Mouse (Mus musculus) embryonic facial prominence, embryonic 14.5 days (tissue): ENCODE results near the gene Rtn1. TPM values are rescaled to one million over a fixed set of nuclear protein-coding genes. Genes with fewer than 3 reads are reported as not detected.

Experiments
- ATAC-seq: fragments of 200-750 bp; cut with Nextera tagmentation; 2 replicates; pipeline ENCODE4 v1.8.0; 2017; ENCODE audit warnings: low read depth, moderate number of reproducible peaks, moderate TSS enrichment
- DNase-seq: peaks from one replicate; pipeline ENCODE4 v3.0.0-alpha.2; 2015; ENCODE audit warnings: low spot score
- H3K27ac ChIP-seq: fragments of 300-500 bp; sonication (generic); replicated peaks from 2 replicates; pipeline ENCODE4 v1.5.1; 2014; ENCODE audit warnings: low read depth, mild to moderate bottlenecking, low read length, moderate library complexity
- H3K27me3 ChIP-seq: fragments of 300-500 bp; sonication (generic); replicated peaks from 2 replicates; pipeline ENCODE4 v1.6.1; 2014; ENCODE audit warnings: low read length; ENCODE audit not compliant: control insufficient read depth, insufficient read depth
- H3K36me3 ChIP-seq: fragments of 300-500 bp; sonication (generic); 2 replicates; pipeline ENCODE4 v1.6.1; 2014; ENCODE audit warnings: low read length, mixed read lengths; ENCODE audit not compliant: control insufficient read depth, insufficient read depth
- H3K4me1 ChIP-seq: fragments of 300-500 bp; sonication (generic); 2 replicates; pipeline ENCODE4 v1.6.1; 2014; ENCODE audit warnings: antibody characterized with exemption, low read length; ENCODE audit not compliant: control insufficient read depth, insufficient read depth
- H3K4me2 ChIP-seq: fragments of 300-500 bp; sonication (generic); 2 replicates; pipeline ENCODE4 v1.6.1; 2014; ENCODE audit warnings: low read depth, mild to moderate bottlenecking, low read length, moderate library complexity, mixed read lengths
- H3K4me3 ChIP-seq: fragments of 300-500 bp; sonication (generic); 2 replicates; pipeline ENCODE4 v1.5.1; 2014; ENCODE audit warnings: low read depth, mild to moderate bottlenecking, low read length
- H3K9ac ChIP-seq: fragments of 300-500 bp; sonication (generic); 2 replicates; pipeline ENCODE4 v1.6.1; 2014; ENCODE audit warnings: low read depth, mild to moderate bottlenecking, low read length, moderate library complexity, mixed read lengths
- H3K9me3 ChIP-seq: fragments of 300-500 bp; sonication (generic); 2 replicates; pipeline ENCODE4 v1.6.1; 2016; ENCODE audit warnings: low read length; ENCODE audit not compliant: control insufficient read depth
- WGBS: fragments of 180-500 bp; shearing (Covaris S2); extraction: QIAGEN DNeasy Blood & Tissue Kit; methylation state at CpG from one replicate; pipeline ENCODE4 v1.1.7; 2014; 5-methylcytosine and 5-hydroxymethylcytosine counted together
- polyA plus RNA-seq: library from polyadenylated mRNA; unstranded; fragments of >200 nt; fragmentation: Nextera tagmentation; extraction: Ambion mirVana; gene quantifications from 2 replicates; pipeline ENCODE4 v1.2.1, GENCODE M21; 2014

The Rtn1 gene
- polyA plus RNA-seq, 1 experiment from 2014 or later, result 84.9 TPM

DNA sequence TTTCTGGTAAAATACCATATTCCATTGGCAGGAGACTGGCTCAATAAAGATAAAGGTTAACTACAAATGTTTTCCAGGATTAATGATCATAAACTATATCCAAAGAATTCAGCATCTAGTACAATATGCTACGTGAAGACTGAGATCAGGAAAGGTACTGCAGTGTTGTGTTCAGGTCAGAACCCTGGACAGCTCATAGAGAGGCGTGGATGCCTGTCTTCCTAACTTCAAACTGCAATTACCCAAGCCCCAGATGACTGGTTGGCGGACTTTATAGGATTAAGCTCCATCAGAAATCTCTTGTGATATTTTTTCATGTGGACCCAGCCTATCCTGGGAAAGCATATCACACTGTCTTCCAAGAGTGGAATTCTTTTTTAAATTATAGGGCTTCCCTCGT, 13.8 kb upstream of the Rtn1 start:
- Histone ChIP-seq H3K4me2 (no peak overlapping the region), H3K36me3 (no peaks in the 10 kb centered on the region), H3K27me3 (no peaks in the 10 kb centered on the region), H3K4me1 (no peaks in the 10 kb centered on the region), H3K9ac (no peak overlapping the region), H3K27ac (no peak overlapping the region), H3K4me3 (no peak overlapping the region), H3K9me3 (no peaks in the 10 kb centered on the region)
- DNase-seq, result peak; percentile 68
- no peak for ATAC-seq
- 43% methylated on average over 4 of the region's 4 CpGs for WGBS

DNA sequence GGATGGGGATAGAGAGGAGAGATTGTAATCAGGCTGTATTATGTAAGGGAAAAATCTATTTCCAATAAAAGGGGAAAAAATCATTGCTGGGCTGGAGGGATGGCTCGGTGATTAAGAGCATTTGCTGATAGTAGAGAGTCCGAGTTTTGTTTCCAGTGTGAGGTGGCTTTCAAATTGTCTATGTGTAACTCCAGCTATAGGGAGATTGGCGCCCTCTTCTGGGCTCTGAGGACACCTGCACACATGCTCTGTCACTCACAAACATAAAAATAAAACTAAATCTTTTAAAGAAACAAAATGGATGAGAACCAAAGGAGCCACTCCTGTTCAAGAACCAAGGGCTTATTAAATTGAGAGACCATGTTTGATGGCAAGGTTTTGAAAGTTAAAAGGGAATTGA, 8.9 kb upstream of the Rtn1 start:
- H3K27ac ChIP-seq, result no peak overlapping the region
- no peaks in the 10 kb centered on the region for H3K27me3 ChIP-seq
- H3K36me3 ChIP-seq, result no peaks in the 10 kb centered on the region
- H3K9ac ChIP-seq, result no peak overlapping the region
- H3K4me2 ChIP-seq, result no peak overlapping the region
- no peaks in the 10 kb centered on the region for H3K9me3 ChIP-seq
- no peak for ATAC-seq
- DNase-seq, result peak; percentile 23
- H3K4me3 ChIP-seq, result no peak overlapping the region
- 30% methylated on average over 3 of the region's 3 CpGs for WGBS
- no peaks in the 10 kb centered on the region for H3K4me1 ChIP-seq

DNA sequence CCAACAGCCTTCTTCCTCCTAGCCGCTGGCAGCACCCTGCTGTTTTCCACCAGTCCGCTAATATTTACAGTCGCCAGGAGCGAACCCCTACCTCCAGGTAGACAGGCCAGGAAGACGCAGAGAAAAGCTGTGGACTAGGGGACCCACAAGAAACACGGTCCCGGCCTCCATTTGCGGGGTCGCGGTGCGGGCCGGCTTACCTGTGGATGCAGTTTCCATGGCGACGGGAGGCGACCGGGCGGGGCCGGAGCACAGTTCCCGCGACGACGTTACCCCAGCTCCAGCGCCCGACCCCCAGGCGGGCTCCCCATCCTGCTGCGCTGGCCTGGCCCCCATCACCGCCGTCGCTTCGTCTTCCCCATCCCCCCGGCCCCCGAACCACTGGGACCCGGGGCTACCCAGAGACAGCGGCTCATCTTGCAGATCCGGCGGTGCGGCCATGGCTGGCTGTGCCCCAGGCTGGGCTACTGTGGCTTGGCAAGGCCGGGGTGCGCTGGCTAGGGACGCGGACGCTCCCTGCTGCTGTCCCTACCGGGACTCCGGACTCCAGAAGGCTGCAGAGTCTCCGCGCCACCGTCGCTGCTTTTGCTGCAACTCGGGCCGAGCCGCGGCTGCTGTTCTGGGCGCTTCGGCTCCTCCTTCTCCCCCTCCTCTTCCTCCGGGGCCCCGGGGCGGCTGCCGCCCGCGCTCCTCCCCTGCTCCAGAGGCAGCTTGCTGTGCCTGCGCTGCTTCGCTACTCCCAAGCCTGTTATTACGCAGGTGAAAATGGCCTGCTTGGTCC, 553 bp downstream of the Rtn1 start:
- peak; percentile 87 for ATAC-seq
- Histone ChIP-seq H3K9me3 (no peaks in the 10 kb centered on the region), H3K4me3 (peak overlapping the region; percentile 71), H3K9ac (peak overlapping the region; percentile 68), H3K4me2 (peak overlapping the region; percentile 99), H3K4me1 (peaks cover 8% of the 10 kb centered on the region; the same call in 1 of the 2 replicates), H3K27me3 (peaks cover 31% of the 10 kb centered on the region), H3K27ac (no peak overlapping the region), H3K36me3 (no peaks in the 10 kb centered on the region)
- peak; percentile 71 for DNase-seq
- under 1% methylated on average over 34 of the region's 63 CpGs for WGBS

DNA sequence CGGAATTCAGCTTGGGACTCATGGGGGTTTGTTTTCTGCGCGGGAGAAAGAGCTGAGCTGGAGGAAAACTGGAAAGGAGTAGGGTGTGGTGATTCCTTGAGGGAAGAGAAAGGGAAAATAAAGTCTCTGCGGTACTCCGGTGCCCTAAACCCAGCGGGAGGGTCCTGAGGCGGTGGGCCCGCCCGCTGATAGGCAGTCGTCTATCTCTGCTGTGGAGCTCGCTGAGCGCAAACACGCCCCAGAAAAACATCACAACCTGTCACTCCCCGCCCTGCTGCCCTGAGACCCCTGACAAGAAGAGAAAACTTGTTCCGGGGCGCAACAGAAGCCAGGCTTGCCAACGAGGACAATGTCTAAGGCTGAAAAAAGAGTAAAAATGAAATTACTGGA, 1.1 kb downstream of the Rtn1 start:
- no peak overlapping the region for H3K27ac ChIP-seq
- no peaks in the 10 kb centered on the region for H3K36me3 ChIP-seq
- H3K9ac ChIP-seq, result peak overlapping the region; percentile 68
- peak overlapping the region; percentile 71 for H3K4me3 ChIP-seq
- peaks cover 31% of the 10 kb centered on the region for H3K27me3 ChIP-seq
- no peaks in the 10 kb centered on the region for H3K9me3 ChIP-seq
- H3K4me2 ChIP-seq, result peak overlapping the region; percentile 99
- H3K4me1 ChIP-seq, result peaks cover 8% of the 10 kb centered on the region; the same call in 1 of the 2 replicates
- ATAC-seq (peak; percentile 35; the same call in 1 of the 2 replicates), DNase-seq (no peak)
- under 1% methylated on average over 17 of the region's 17 CpGs for WGBS

DNA sequence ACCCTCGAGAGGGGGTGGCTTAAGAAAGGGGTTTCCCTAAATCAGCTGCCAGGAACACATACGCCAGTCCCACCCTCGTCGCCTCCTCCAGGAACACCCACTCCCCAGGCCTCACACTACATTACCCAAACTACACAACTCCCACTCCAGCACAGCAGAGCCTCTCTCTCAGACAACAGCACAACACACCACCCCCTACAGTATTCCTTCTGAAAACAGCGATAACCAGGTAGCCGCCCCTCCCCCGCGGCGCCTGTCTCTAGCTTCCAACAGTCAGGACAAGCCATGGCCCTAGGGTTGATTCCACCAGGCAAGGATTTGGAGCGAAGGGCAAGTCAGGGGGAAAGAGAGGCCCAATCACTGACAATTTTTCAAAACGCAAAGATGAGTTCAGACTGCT, 1.7 kb downstream of the Rtn1 start:
- H3K36me3 ChIP-seq, result no peaks in the 10 kb centered on the region
- peak overlapping the region; percentile 71; the same call in 1 of the 2 replicates for H3K4me3 ChIP-seq
- peak overlapping the region; percentile 99 for H3K4me2 ChIP-seq
- peaks cover 31% of the 10 kb centered on the region for H3K27me3 ChIP-seq
- peaks cover 8% of the 10 kb centered on the region; the same call in 1 of the 2 replicates for H3K4me1 ChIP-seq
- no peaks in the 10 kb centered on the region for H3K9me3 ChIP-seq
- ATAC-seq (peak; percentile 32; the same call in 1 of the 2 replicates), DNase-seq (peak; percentile 4)
- H3K27ac ChIP-seq, result no peak overlapping the region
- 7% methylated on average over 11 of the region's 11 CpGs for WGBS
- no peak overlapping the region for H3K9ac ChIP-seq

DNA sequence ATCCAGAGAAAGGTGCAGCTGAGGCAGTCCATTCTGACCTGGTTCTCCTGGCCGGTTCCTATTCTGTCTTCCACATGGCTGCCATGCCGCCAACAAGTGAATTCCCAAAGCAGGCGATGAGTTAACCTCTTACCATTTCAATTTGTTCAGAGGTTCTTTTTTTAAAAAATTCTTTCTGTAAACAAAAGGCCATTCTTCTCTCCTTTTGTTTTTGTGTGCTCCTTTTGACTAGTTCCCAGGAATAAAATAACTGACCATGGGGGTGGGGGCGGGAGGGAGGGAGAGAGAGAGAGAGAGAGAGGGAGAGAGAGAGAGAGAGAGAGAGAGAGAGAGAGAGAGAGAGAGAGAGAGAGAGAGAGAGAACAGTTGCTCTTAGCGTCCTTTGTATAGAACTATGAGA, 3.8 kb downstream of the Rtn1 start:
- no peak overlapping the region for H3K27ac ChIP-seq
- no peaks in the 10 kb centered on the region for H3K9me3 ChIP-seq
- WGBS, result 43% methylated on average over 5 of the region's 5 CpGs
- H3K4me1 ChIP-seq, result peaks cover 8% of the 10 kb centered on the region; the same call in 1 of the 2 replicates
- no peaks in the 10 kb centered on the region for H3K36me3 ChIP-seq
- peaks cover 31% of the 10 kb centered on the region for H3K27me3 ChIP-seq
- H3K4me3 ChIP-seq, result no peak overlapping the region
- no peak overlapping the region for H3K9ac ChIP-seq
- no peak overlapping the region for H3K4me2 ChIP-seq
- DNase-seq, result no peak
- no peak for ATAC-seq

DNA sequence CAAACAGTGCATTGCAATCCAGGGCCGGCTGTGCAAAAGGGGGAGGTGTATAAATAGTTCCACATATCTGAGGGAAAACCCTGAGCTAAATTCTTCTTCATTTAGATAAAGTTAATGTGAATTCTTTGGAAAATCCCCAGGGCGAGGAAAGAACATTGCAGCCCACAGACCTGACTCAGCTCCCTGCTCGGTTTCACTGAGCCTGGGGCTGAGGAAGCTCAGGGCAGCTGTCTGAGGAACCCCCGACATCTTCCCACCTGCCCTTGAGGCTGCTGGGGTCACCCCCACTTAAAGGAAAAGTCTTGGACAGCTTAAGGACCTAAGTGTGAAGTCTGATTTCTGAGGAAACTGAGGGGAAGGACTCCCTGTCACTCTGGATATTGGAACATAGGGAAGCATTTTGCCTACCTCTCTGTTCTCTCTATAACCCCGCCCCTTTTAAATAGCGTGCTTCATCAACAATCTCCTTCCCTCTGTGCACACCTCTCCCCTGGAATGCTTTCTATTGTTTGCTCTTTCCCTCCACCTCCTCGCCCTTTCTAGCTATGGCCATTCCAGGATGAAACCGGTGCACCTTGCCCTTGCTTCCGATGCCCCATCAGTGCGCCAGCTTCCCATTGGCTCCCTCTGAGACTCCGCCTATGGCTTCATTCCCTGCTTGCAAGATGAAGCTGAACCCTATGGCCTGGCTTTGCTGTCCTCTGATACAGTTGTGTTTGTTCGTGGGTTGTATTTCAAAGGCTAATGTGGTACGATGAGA, 15.6 kb downstream of the Rtn1 start:
- no peak for DNase-seq
- ATAC-seq, result no peak
- WGBS, result 47% methylated on average over 13 of the region's 13 CpGs

DNA sequence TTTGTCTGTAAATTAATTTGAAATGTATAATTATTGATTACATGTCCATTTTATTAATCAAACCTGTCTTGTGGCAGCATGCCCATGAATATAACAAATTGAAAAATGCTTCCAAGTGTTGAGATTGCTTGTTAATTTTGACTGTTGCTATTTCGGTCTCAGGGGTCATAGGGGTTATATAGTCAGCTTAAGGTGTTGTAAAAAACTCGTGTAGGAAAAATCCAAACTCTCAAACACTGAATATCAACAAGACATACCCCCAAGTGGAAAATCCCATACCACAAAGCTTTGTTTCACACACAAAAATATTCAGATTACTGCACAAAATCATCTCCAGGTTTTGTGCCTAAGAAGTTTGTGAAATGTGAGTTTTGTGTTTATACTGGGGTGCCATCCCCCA, 18.5 kb downstream of the Rtn1 start:
- Histone ChIP-seq H3K27ac (no peak overlapping the region), H3K4me3 (no peak overlapping the region), H3K9me3 (no peaks in the 10 kb centered on the region), H3K27me3 (no peaks in the 10 kb centered on the region), H3K36me3 (no peaks in the 10 kb centered on the region), H3K4me1 (no peaks in the 10 kb centered on the region), H3K9ac (no peak overlapping the region), H3K4me2 (no peak overlapping the region)
- no peak for DNase-seq
- 48% methylated on average over 2 of the region's 2 CpGs for WGBS
- ATAC-seq, result no peak

More for the DNA sequence above, 15.6 kb downstream of the Rtn1 start:
- no peaks in the 10 kb centered on the region for H3K36me3 ChIP-seq
- no peaks in the 10 kb centered on the region for H3K4me1 ChIP-seq
- H3K9ac ChIP-seq, result no peak overlapping the region
- no peak overlapping the region for H3K27ac ChIP-seq
- H3K9me3 ChIP-seq, result no peaks in the 10 kb centered on the region
- no peak overlapping the region for H3K4me3 ChIP-seq
- H3K4me2 ChIP-seq, result no peak overlapping the region
- no peaks in the 10 kb centered on the region for H3K27me3 ChIP-seq
